Mouse (Mus musculus) ovary, adult 2 months (tissue): ENCODE results near the gene Txndc11. TPM values are rescaled to one million over a fixed set of nuclear protein-coding genes. Genes with fewer than 3 reads are reported as not detected.

ENCODE experiments used
- polyA plus RNA-seq: library from polyadenylated mRNA; depleted of rRNA; stranded (reverse); fragments of >200 nt; gene quantifications from 2 replicates; pipeline ENCODE4 v1.2.3, GENCODE M21; 2012; rRNA removed

The Txndc11 gene
- polyA plus RNA-seq = 43.8 and 52.9 TPM in 2 replicates

DNA sequence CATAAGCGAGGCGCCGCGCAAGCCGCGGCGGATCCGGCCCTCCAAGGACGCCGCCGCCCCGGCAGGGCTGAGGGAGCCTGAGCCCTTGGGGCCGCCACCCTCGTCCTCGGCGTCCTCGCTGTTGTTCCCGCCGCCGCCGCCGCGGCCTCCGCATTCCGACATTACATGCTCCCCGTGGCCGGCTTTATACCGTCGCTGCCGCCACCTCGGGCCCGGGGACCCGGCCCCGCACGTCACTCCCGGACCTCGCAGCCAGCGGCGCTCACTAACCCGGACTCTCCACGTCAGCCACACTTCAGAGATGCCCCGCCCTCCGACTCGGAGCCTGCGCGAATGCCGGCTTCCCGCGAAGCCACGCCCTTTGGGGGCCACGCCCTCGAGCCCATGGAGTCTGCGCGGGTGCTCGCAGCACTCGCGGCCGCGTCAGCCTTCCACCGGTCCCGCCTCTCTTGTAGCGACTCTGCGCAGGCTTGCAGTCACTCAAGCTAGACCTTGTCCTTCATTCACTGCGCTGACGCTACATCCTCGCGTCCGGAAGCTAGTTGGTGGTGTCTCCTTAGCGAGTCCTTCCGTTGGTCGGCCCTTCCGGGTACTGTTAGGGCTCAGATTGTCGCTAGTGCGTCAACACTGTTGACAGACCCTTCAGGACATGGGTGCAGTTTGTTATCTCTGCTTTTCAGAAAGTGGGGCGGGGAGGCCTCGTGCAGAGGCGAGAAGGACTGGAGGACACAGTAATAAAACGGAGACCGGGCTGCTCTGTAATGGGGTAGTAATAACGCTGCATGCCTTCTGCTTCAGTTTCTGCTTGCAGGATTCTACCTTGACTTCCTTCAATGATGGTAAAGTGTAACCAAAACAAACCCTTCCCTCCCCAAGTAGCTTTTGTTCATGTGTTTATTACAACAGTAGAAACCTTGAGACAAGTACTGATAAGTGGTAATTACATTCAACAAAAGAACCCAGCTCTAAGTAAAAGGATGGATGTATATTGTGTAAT, at the start of gene Txndc11:
Gene Txndc11 (minus strand): TSS at position 303 of the 997 bp plus-strand sequence.

DNA sequence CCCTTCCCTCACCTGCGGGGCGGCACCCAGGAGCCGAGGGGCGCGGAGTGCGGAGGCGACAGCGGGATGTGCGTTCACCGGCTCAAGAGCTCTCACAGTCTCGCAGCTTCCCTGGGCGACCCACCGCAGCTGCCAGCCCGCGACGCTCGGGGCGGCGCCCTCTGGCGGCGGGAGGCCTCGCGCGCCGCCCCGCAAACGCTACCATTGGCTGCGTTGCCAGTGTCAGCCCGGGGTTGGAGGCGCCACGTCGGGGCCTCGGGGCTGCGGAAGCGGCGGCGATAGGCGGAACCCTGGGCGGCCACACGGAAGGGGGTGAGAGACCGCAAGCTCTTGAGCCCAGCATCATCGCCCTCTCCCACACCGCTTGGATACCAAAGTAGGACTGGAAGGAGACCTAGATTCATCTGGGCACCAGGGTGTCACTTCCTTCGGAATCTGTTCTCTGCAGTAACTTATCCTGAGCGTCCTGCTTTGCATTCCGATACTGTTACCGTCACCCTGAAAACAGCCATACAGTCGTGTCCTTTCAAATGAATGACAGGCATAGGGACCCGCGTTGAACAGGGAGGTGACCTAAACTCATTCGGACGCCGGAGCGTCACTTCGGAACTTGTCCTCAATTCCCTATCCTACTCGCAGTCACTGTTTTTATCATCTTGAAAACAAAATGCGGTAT, 41.9 kb upstream of the Txndc11 start, which contains the start of gene Zc3h7a:
Gene Zc3h7a (minus strand): TSS at position 186 of the 676 bp plus-strand sequence.

DNA sequence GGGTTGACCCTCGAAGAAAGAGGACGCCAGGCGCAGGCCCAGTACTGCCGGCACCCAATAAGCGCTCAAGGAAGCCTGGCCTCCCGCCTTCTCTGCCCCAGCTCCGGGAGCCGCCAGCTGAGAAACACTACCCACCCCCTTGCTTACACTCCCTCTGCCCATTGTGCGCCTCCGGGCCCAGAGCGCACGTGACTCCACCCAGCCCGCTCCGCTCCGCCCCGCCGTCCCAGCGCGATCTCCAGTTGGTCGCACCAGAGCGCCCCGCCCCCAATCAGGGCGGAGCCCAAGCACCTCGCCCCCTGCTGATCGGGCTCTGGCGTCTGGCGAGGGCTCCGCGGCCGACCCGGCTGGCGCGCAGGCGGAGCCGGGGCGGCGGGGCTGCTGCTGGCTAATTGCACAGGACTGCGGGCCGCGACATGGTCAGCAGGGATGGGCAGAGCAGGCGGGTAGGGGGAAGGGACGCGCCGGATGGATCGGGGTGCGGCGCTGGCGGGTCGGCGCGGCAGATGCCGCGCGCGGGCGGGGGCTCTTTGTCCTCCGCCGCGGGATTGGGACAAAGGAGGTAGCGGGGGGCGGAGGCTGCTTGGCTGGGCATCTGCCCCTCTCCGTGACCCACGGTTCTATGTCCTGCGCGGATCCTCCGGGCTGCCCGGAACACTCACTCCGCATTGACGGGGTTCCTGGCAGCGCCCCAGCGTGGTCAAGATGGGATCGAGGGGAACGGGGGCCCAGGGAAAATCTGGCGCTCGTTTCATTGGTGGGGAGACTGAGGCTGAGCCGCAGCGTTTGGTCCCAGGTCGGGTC, 68.2 kb downstream of the Txndc11 start, which contains the start of gene Litaf:
Gene Litaf (minus strand): TSS at position 129 of the 804 bp plus-strand sequence.

DNA sequence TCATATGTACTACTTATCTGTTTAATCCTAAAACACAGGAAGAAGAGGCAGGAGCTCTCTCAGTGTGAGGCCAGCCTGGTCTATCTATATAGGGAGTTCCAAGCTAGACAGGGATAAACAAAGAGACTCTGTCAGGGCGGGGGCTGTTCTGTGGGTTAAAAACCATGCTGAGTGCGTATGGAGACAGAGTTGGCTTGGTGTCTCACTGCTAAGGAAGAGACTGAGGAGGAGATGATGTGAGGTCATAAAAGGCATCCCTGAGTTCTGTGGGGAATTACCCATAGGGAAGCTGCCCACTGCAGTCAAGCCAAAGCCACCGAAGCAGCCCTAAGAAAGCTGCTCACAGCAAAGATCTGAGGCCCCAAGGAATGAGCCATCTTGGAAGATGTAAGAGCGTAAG, 73.8 kb downstream of the Txndc11 start, which contains the start of gene Snn:
Gene Snn (plus strand): TSS at position 301 of the 400 bp plus-strand sequence.

Other genes starting within 250 kb of the Txndc11 start
- 26.8 and 27.0 TPM in 2 replicates for gene Snn, start 73.7 kb downstream of the Txndc11 start, polyA plus RNA-seq
- gene Litaf, start 68.5 kb downstream of the Txndc11 start, polyA plus RNA-seq = 339 and 412 TPM in 2 replicates
- gene Zc3h7a, start 41.7 kb upstream of the Txndc11 start, polyA plus RNA-seq = 27.6 and 29.7 TPM in 2 replicates
- 3.1 and 3.6 TPM in 2 replicates for gene Rsl1d1, start 68.7 kb upstream of the Txndc11 start, polyA plus RNA-seq
- gene Gspt1, start 119.7 kb upstream of the Txndc11 start, polyA plus RNA-seq = 55.8 and 71.0 TPM in 2 replicates
- gene Tnfrsf17, start 179.2 kb upstream of the Txndc11 start, polyA plus RNA-seq = 0.49 and 0.68 TPM in 2 replicates
- gene Snx29, start 188.3 kb upstream of the Txndc11 start, polyA plus RNA-seq = 5.2 and 5.4 TPM in 2 replicates